Mouse (Mus musculus): ENCODE data around the gene Inpp1.

Inpp1 gene

GRCm38 (mm10) chr1:52816910-52817812 is at the start of gene Inpp1:
TSS of gene Inpp1 (minus strand) at chr1:52817688.
- peak; percentile 86 for DNase-seq (ENCODE audit: low read depth, low spot score)

- DNase-seq (ENCODE audit: low read depth, low spot score) = no peak
These were observed 48.5 kb upstream of the Inpp1 start for GRCm38 (mm10) chr1:52866007-52866406.

GRCm38 (mm10) chr1:52864220-52864619 is 46.7 kb upstream of the Inpp1 start:
- DNase-seq (ENCODE audit: low read depth, low spot score) = no peak

DNA sequence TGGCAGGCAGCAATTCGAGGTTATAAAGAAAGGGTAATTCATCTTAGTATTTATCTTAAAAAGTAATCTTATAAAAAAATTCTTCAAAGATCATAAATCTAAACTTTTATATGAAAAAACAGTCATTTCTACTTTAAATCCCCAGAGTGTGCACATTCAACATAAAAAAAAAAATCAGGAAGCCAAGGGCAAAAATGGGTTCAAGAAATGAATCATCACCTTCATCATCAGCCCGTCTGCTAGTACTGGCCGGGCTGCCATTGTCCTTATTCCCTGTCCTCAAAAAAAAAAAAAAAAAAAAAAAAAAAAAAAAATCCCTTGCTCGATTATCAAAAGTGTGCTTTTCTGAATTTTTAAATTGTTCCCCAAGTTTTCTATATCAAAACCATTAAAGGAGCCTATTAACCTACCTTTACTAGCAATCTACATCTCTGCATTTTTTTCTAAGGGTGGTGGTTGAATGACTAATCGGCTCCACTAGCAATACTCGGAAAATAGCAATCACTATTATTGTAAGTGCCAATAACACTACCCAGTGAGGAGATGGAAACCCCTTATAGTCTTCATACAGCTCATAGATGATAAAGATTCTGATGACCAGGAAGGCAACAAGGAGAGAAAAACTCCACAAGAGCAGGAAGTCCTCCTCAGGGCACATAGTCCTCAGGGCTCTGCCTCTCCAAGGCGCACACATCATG is 38.6 kb upstream of the Inpp1 start:
- peak; percentile 3 for DNase-seq (ENCODE audit: low read depth, low spot score)

GRCm38 (mm10) chr1:52854029-52854428 is 36.5 kb upstream of the Inpp1 start:
- peak; percentile 78 for DNase-seq (ENCODE audit: low read depth, low spot score)

DNA sequence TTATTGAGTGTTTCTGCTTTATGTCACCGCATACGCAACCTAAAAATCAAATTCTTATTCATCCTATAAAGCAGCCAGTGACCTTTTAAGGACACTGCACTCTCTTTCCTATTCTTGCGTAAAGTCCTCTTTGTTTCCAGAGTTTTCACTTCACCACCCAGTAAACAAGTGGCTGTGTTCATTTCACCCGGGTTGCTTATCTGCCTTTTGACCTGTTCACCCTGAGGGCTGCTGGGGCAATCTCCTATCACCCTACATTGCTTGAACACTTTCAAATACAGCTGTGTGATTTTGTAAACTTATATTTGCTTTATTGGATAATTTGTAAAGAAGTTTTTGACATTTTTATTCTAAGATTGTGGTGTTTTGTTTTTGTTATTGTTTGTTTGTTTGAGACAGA is 31.9 kb upstream of the Inpp1 start:
- no peak for DNase-seq (ENCODE audit: low read depth, low spot score)

DNA sequence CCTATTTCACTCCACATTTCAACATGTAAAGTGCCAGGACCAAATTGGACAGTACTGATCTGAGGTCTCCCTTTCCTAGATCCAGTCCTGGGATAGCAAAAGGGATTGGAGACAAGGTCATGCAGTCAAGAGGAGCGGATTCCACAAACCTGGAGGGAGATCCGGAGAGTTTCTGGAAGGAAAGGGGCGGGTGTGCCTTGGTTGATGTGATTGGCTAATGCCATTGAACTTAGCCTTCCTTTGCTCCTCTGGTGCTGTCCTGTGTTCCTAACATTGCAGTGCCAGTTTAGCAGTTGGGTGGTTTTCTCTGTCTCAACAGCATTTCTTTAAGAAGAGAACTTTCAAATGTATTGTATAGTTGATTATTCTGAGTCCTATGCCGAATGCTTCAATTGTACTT is 29.1 kb upstream of the Inpp1 start:
- DNase-seq (ENCODE audit: low read depth, low spot score) = no peak

DNA sequence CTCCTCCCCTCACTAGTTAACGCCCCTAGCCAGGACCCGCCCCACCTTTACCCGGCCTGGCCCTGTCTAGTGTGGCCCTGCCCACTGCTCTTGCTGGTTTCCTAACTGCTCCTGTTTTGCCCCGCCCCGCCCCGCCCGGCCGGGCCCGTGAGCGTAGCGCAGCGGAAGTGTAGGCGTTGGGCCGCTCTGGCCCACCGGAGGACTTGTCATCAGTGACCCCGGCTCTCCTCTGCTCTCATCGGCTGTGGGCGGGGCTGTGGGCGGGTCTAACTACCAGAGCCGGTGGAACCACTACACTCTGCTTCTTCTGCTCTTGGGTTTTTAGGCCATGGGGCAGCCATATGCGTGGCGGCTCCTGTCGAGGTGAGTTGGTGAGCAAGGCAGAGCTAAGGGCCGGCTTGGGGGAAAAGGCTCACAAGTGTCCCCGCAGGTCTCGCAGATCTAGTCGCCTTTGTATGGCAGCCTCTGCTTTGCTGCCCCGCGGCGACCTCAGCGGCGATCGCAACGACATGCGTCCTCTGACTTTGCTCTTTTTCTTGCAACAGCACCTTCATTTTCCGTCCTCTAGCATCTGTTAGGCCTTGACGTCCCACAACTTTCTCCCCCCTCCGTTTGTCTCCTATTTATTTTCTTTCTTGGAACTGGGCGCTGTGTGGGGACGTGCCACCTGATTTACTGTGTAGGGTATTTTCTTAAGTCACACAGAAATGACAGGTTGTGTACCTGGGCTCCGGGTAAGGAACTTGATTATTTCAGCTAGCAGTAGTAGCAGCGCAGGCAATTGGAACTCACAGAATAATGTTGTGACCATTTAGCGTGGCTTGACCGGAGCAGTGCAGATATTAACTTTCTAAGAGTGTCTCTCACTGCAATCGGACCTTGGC is 27.5 kb upstream of the Inpp1 start, which contains the start of gene Hibch:
TSS of gene Hibch (plus strand) at position 148 of the 884 bp plus-strand sequence.
- peak; percentile 100 for DNase-seq (ENCODE audit: low read depth, low spot score)

DNA sequence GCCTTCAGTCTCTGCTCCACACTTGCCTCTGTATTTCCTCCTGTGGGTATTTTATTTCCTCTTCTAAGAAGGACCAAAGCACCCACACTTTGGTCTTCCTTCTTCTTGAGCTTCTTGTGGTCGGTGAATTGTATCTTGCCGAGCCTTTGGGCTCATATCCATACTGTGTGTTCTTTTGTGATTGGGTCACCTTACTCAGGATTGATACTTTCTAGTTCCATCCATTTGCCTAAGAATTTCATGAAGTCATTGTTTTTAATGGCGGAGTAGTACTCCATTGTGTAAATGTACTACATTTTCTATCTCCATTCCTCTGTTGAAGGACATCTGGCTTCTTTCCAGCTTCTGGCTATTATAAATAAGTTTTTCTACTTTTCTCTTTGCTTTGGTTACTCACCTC is 26.9 kb upstream of the Inpp1 start:
- no peak for DNase-seq (ENCODE audit: low read depth, low spot score)

GRCm38 (mm10) chr1:52839099-52839498 is 21.6 kb upstream of the Inpp1 start:
- no peak for DNase-seq (ENCODE audit: low read depth, low spot score)

DNA sequence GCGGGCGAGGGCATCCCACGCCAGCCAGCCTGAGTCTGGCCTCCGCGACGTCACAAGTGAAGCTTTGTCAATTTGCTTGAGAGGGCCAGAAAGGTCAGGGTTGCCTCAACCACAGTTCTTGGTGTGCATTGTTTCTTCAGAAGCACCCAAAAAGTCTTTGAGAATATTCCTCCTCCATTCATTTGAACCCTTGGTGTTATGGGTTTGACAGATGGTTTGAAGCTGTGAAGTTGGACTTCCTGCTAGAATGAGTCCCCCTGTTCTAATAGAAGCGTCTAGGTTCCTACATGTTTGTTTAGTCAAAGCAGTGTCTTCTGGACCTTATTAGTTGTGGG is 292 bp upstream of the Inpp1 start:
- no peak for DNase-seq (ENCODE audit: low read depth, low spot score)

DNA sequence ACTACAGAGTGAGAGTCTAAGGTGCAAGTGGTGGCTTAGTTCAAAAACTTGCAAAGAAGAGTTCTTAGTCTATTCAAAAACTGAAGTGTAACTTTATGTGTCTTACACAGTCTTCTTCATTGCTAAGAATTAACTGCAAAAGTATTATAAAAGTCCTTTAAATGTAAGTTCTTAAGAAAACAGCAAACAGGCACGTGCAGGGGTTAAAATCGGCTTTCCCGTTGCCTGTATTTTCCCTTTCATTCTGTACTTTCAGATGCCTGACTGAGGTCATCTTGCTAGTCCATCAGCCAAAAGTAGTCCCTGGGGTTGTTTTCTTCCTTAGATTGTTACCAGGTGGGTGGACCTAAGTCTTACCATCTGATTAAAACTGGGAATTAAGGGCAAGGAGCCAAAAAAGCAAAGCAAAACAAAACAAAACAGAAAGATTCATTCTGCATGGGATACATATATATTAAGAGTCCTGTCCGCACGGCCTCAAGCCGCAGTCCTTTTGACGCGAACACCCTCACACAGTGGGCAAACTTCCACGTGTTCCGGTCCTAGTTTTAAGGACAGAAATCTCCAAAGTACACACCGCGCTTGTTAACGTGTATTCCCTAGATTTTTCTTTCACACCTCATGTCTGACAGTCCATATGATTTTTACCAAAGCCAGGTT is 1.1 kb downstream of the Inpp1 start:
- DNase-seq (ENCODE audit: low read depth, low spot score) = no peak

DNA sequence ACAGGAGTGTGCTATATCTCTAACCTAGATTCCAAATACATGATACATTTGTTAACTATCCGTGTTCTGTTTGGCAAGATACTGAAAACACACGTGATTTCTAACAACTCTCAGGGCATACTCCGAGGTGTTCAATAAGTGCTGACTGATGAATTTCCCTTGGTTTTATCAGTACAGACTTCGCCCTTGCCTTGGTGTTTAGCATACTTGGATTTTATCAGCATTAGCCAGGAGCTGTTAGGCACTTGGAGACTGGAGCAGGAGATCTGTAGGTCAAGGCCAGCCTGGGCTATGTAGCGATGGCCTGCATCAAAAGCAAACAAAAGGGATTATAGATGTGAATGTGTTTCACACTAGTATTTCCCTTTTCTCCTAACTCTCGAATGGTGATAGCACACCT is 9.0 kb downstream of the Inpp1 start:
- DNase-seq (ENCODE audit: low read depth, low spot score) = no peak

- DNase-seq (ENCODE audit: low read depth, low spot score) = no peak
These were observed 12.4 kb downstream of the Inpp1 start for GRCm38 (mm10) chr1:52805041-52805440.

- peak; percentile 25 for DNase-seq (ENCODE audit: low read depth, low spot score)
These were observed 15.0 kb downstream of the Inpp1 start for GRCm38 (mm10) chr1:52802406-52802975.

DNA sequence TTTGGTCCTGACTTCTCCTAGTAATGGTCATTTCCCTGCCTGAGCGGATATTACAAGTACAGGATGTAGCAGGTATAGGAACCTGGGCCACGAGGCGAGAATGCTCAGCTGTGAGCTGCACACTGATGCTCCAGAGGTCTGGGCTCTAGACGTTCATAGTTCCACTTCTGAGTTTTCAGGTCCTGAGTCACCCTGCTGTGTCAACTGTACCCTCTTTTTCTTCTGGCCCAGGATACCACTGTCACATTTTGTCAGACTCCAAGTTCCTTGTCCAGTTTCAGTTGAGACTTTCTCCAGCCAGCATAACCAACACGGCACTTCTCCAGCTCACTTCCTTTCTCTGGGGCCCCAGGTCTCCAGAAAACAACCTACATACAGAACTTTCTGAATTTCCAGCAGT is 15.8 kb downstream of the Inpp1 start:
- DNase-seq (ENCODE audit: low read depth, low spot score) = peak; percentile 33

DNA sequence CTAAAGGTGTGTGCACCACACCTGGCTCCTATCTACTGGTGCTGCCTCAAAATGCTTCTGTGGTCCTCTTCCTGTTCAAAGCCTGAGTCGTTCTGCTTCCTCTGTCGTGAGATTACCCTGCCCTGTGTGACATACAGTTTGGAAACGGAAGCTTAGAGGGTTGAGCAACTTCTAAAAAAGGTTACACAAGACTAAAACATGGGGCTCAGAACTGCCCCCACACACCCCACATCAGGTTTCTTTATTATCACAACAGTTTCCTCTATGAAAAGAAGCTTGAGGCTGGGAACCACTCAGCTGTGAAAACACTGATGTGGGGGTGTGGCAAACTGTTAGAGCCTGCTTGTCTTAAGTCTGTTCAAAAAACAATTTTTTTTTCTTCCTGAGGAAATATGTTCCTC is 17.1 kb downstream of the Inpp1 start:
- peak; percentile 85 for DNase-seq (ENCODE audit: low read depth, low spot score)

DNA sequence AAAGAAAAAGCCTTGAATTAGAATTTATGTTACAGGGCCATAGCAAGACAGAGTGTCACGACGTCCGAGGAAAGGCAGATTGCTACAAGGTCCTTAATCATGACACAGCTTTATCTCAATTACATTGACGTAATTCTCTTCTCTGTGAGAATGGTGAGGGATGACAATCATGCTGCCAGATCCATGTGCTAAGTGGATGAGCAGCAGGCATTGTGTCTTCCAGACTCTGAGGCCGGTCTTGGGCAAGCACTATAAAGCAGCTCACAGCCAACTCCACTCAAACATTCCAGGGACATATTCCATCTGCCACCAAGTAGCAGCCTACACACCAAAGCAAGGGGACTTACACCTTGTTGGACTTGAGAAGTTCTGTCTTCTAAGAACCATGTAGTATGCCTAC is 17.7 kb downstream of the Inpp1 start:
- DNase-seq (ENCODE audit: low read depth, low spot score) = peak; percentile 38

DNA sequence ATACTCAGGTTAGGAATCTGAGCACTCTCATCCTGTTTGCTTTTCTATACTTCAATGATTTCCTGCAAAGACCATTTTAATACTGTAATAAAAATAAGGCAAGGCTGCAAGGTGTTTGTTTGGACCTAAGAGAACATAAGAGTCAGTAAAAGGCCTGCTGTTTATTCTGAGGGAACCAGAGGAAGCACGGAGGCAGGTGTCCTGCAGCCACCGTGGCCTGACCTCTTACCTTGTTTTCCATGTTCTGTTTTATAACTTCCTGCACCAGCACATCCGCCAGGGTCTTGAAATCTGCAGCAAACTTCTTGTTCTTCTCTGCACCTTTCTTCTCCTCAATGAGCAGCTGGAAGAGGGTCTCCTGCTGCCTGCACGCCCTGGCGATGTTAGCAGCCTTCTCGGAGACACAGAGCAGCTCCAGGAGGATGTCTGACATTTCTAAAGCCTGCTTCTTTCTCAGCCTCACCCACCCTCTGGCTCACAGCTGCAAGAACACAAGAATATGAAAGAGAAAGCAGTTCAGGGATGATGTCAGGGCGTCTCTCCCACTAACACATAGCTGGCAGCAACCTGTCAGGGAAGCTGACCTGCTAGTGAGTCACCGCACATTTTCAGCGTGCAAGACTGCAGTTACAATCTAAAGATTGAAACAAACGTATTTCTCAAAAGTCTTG is 18.3 kb downstream of the Inpp1 start:
- DNase-seq (ENCODE audit: low read depth, low spot score) = peak; percentile 78

- no peak for DNase-seq (ENCODE audit: low read depth, low spot score)
These were observed 21.6 kb downstream of the Inpp1 start for GRCm38 (mm10) chr1:52795927-52796326.
